Mouse (Mus musculus) urinary bladder, postnatal 25 days (tissue): Measurements from ENCODE around the gene Casp1.
A peak's percentile ranks its signal among the peaks of the same experiment; 100 is the strongest.

ENCODE experiments used
- DNase-seq: peaks from one replicate; pipeline ENCODE4 v3.0.0; 2022; ENCODE audit warnings: low spot score

Casp1 gene

GRCm38 (mm10) chr9:5298329-5299131 lies at the start of gene Casp1:
Gene Casp1 (plus strand): TSS chr9:5298517.
- DNase-seq = no peak

DNA sequence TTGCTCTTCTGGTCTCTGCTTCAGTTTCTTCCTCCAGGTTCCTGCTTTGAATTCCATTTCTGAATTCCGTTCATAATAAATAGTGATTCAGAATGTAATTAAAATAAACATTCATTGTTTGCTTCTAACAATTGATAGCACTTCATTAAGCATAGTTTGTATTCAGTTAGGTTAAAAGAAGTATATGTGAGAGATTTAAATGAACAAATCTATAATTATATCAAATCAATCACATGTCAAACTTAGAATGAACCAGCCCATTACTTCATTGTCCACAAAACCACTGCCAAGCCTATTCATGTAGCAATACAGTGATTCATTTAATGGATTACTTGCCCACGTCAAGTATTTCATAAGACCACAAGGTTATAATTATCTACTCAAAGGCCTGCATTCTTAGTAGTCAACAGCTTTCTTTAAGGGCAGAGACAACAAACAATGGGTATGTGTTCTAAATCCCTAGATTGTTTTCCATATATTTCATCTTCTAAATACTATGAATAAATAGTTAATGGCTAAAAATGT lies 34.3 kb upstream of the Casp1 start:
- DNase-seq = no peak

- no peak for DNase-seq
These were observed 28.0 kb upstream of the Casp1 start for GRCm38 (mm10) chr9:5270274-5270673.

GRCm38 (mm10) chr9:5270884-5271283 lies 27.4 kb upstream of the Casp1 start:
- DNase-seq = no peak

DNA sequence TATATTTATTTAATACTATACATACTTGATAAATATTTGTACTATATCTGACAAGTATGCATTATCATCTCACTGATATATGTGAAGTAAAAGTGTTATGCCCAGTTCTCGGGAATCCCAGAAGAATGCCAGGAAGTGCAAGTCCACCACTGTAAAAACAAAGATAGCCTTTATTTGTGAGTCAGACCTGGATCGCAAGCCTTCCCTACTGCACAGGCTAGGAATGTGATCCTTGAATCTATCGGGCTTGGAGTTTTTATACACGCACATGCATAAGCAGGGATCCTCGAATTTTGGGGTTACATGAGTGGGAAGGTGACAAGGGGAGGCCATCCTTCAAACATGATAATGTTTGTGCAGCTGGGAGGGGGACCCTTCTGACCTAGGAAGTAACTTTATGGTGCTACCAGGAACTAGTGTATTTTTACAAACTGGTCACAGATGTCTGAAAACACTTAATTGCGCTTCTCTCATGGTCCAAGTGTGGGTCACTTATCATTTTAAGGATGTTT lies 26.9 kb upstream of the Casp1 start:
- no peak for DNase-seq

DNA sequence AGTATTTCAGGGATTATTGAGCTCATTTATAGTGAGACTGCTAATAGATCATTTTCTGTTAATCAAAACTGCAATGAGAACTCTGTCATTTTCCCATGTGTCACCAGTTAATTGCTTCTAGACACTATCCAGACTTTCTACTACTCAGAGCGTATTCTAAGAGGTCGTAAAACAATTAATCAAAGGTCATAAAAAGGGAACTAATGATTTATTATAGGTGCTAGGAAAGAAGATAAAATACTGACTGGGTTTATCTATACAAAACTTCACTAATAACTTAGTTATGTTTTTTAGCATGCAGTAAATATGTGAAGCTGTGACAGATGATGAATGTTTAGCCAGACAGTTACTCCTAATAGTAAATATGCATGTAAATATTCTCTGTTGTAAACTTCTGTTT lies 12.2 kb upstream of the Casp1 start:
- DNase-seq = no peak

DNA sequence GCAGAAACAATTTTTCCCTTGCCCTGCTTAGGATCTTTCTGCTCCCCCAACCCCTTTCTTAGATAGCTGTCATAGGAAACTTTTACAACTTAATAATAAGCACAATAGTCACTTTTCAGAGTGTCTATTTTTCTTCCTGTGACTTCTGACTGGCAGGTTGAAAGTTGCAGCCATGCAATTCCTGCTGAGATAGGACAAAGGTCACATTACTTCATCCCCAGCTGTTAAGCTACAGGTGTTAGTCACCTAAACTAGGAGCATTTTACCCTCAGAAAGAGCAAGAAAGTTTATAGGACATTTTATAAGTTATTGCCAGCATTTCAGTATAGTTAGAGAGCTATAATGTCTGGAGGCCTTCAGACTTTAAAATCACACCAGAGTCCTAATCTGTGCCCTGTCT lies 11.7 kb upstream of the Casp1 start:
- DNase-seq = no peak

DNA sequence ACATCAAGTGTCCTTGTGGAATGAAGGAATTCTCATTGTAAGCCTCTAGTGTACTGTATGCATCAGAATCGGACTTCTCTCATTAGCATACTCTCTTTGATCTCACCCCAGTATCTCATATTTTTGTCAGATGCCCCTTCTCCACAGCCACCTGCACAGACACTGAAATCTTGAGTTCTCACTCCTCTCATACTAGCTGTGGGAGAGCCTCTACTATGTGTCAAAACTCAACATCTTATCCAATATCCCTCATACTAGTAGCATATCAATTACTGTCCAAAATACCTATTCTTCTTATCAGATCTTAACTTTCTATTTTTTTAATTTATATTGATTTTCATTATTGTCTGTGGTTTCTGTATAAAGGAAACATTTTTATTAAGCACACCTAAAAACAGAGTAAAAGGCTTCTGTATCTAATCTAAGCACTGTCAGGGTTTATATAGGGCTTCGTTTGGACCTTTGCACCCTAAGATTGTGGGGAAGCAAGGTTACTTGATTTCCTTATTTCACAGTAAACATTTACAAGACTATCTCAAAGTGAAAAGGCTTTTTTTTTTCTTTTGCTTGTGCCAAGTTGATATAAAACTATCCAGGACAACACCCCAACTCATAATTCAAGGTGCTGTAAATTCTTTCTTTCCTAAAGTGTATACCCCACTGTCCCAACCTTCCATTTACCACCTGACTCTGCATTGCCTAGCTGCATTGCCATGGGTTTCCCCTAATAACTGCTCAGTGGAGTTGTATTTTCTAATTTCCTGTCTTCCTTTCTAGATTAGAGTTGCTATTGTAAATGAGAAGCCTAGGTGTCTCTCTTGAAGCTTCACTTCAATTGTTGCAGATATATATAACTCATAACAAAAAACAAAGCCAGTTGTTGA lies 1.7 kb upstream of the Casp1 start:
- no peak for DNase-seq

GRCm38 (mm10) chr9:5299132-5299381 lies 740 bp downstream of the Casp1 start:
- DNase-seq = no peak

DNA sequence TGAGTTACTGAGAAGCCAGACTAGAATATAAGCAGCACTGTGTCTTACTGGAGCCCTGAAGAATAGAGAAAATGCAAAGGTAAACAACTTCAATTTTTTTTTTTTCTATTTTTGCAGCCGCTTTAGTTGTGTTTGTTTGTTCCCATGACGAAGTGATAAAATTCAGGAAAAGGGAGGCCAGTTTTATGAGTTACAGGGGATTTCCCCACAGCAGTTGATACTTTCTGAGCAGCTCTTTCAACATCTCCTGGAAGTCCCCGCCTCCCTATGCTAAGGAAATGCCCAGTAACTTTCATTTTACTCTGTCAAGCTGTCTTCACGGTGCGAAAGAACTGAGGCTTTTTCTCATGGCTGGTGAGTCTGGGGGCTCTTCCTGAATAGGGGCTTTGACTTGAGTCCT lies 10.2 kb downstream of the Casp1 start, which contains the start of gene Casp4:
TSS of gene Casp4 (plus strand) at position 268 of the 400 bp plus-strand sequence.
- no peak for DNase-seq

- no peak for DNase-seq
These were observed 11.8 kb downstream of the Casp1 start for GRCm38 (mm10) chr9:5310112-5310511.

DNA sequence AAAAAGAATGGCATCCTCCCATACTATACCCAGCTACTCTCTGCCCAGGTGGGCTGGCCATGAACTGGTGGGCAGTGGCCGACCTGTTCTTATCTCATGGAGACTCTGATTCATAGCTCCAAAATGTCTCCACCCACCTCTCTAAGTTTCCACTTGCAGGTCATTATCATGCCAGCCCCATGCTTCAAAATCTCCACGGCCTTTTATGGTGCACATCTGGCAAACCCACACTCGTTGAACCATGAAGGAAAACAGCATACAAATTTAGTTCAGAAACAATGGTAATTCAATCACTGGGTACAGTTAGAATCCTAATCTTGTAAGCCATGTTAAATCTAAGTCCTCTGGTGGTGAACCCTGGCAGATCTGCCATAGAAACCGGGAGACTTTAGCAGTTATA lies 13.1 kb downstream of the Casp1 start:
- DNase-seq = no peak

DNA sequence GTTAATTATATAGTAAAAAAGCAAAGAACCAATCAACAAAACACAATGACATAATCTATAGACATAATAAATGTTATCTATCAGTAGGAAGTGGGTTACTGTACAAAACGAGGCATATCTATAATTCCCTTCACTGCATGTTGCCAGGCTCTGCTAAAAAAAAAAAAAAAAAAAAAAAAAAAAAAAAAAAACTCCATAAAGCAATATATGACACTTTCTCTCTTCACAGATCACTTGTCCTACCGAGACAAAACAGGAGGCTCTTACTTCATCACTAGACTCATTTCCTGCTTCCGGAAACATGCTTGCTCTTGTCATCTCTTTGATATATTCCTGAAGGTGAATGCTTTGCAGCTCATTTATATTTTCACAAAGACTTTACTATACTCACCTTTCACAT lies 29.9 kb downstream of the Casp1 start:
- no peak for DNase-seq

- no peak for DNase-seq
These were observed 34.1 kb downstream of the Casp1 start for GRCm38 (mm10) chr9:5332441-5332840.

- DNase-seq = no peak
These were observed 35.1 kb downstream of the Casp1 start for GRCm38 (mm10) chr9:5333422-5333821.

DNA sequence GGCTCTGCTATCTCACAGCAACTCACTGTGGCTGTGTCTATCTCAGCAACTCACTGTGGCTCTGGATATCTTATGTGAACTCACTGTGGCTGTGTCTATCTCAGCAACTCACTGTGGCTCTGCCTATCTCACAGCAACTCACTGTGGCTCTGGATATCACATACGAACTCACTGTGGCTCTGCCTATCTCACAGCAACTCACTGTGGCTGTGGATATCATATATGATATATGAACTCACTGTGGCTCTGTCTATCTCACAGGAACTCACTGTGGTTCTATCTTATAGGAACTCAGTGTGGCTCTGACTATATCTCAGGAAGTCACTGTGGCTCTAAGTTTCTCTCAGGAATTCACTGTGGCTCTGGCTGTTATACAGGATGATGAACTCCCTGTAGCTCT lies 44.8 kb downstream of the Casp1 start:
- no peak for DNase-seq

DNA sequence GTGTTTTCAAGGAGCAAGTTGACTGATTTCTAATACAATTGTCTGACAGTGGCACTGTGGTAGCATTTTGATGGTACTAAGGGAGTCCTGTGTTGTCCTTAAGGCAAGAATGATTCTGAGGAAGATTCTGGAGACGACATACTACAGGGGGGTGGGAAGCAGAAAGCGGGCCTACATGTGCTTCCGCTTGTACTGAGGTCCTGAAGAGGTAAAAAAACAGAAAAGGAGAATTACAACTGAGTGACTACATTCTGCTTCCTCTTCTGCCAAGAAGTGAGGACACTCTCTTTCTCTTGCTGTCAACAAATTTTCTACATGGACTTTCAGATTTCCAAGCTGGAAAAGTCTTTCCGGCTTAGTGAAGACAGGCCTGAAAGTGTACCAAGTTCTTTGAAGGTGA lies 45.8 kb downstream of the Casp1 start:
- no peak for DNase-seq

- peak; percentile 11 for DNase-seq
These were observed 47.1 kb downstream of the Casp1 start, which contains the start of gene Casp12 for GRCm38 (mm10) chr9:5345291-5345898. Gene Casp12 (plus strand): TSS chr9:5345430.

- DNase-seq = no peak
These were observed 49.1 kb downstream of the Casp1 start for GRCm38 (mm10) chr9:5347381-5347780.

- DNase-seq = no peak
These were observed 55.4 kb downstream of the Casp1 start for GRCm38 (mm10) chr9:5353673-5354072.

GRCm38 (mm10) chr9:5356801-5357200 lies 58.5 kb downstream of the Casp1 start:
- peak; percentile 21 for DNase-seq
